9 mouse cellular contexts compared by ENCODE assay signal in genomic region chr19:42380321-42380980, GRCm38 (mm10). TPM values are rescaled to one million over a fixed set of nuclear protein-coding genes. Genes with fewer than 3 reads are reported as not detected.
A peak's percentile ranks its signal among the peaks of the same experiment; 100 is the strongest.
DNase-seq lines count a peak whose midpoint lies in the region; ATAC-seq and TF ChIP-seq lines count a peak whose summit lies in the region.
"Had no signal": no experiment of that assay in that cellular context is flagged by ENCODE, and none has a peak within 500 bp of the region (broad histone marks: within the 10 kb centered on the region; RNA-seq: fewer than 3 reads in every experiment).

No protein-coding gene starts in this region.

- H3K9ac ChIP-seq in forebrain, embryonic 12.5 days: peak overlapping the region; percentile 56

- TF ChIP-seq CTCF in olfactory bulb, adult 2 months (IDR thresholded peaks at IDR 0.05; ENCODE audit: insufficient read depth, low read depth, low read length): no peak

- TF ChIP-seq POLR2A in olfactory bulb, adult 2 months (IDR thresholded peaks at IDR 0.05; ENCODE audit: insufficient read depth, low read depth, low read length): no peak

- peak overlapping the region; percentile 51 for H3K27ac ChIP-seq in forebrain, embryonic 12.5 days
- peak overlapping the region; percentile 97 for H3K27ac ChIP-seq in olfactory bulb, adult 2 months (ENCODE audit: insufficient read depth, low read depth, low read length)

- peak overlapping the region; percentile 39 for H3K4me3 ChIP-seq in forebrain, embryonic 12.5 days (replicated peaks)
- H3K4me3 ChIP-seq in olfactory bulb, adult 2 months (ENCODE audit: insufficient read depth, low read depth, low read length): peak overlapping the region; percentile 14; the same call in 1 of the 2 replicates

- intact Hi-C loops in left cerebral cortex, postnatal 10 days (cut with DNase I): no loop called here

- H3K27me3 ChIP-seq in forebrain, embryonic 12.5 days: peaks cover 42% of the 10 kb centered on the region

- peak overlapping the region; percentile 68 for H3K4me2 ChIP-seq in forebrain, embryonic 12.5 days

- 2% methylated on average over 26 of the region's 26 CpGs for WGBS in forebrain, embryonic 12.5 days
- 2% methylated on average over 26 of the region's 26 CpGs for WGBS in olfactory bulb, adult 2 months

- H3K9me3 ChIP-seq in forebrain, embryonic 12.5 days: no peaks in the 10 kb centered on the region

- no peaks in the 10 kb centered on the region for H3K36me3 ChIP-seq in forebrain, embryonic 12.5 days (replicated peaks)

- peak; percentile 70 for ATAC-seq in forebrain, embryonic 12.5 days (ENCODE audit: low FRiP score)

- peaks cover 29% of the 10 kb centered on the region for H3K4me1 ChIP-seq in forebrain, embryonic 12.5 days
- peaks cover 39% of the 10 kb centered on the region for H3K4me1 ChIP-seq in olfactory bulb, adult 2 months (ENCODE audit: control insufficient read depth, insufficient read depth, low read length)

- peak; percentile 30 to 44 for DNase-seq in layer of hippocampus, postnatal 10 days (ENCODE audit: low spot score in 2 of 2)
- no peak for DNase-seq in layer of hippocampus, adult 11-12 months (ENCODE audit: low spot score)
- peak; percentile 46 to 70 for DNase-seq in left cerebral cortex, postnatal 10 days (ENCODE audit: extremely low spot score in 1 of 2, low spot score in 2 of 2)
- no peak for DNase-seq in layer of hippocampus, adult 9-11 months
- DNase-seq in spleen, adult 18-20 months: no peak
- DNase-seq in kidney, adult 18-20 months: no peak

RNA-seq across cellular contexts. Expression of gene Crtac1, which starts 51.1 kb away (rescaled TPM):
- 100 to 1,000 TPM in 1 of 2 experiments, 10 to 100 TPM in 1; 96.8 to 103 TPM for total RNA-seq in layer of hippocampus, postnatal 10 days (2021)
- 8.6 and 9.3 TPM in 2 replicates for polyA plus RNA-seq in forebrain, embryonic 12.5 days (2016; fragmentation: Nextera tagmentation; extraction: Ambion mirVana)
- total RNA-seq in left cerebral cortex, postnatal 10 days (2021): 10 to 100 TPM; 69.2 to 86.4 TPM
- polyA plus RNA-seq in olfactory bulb, adult 2 months (2012; ENCODE audit: insufficient read depth, insufficient read length, low replicate concordance, missing spikeins): not detected in 2 replicates
- polyA plus RNA-seq: spleen, adult 2 months had no signal

Comparison
In these comparisons a context has a peak if more than half of its experiments do, and no peak if none do; other contexts are left out.
1. DNase-seq: peak in layer of hippocampus, postnatal 10 days (2 of 2) and left cerebral cortex, postnatal 10 days (2 of 2); none in layer of hippocampus, adult 11-12 months (single experiment), layer of hippocampus, adult 9-11 months (single experiment), spleen, adult 18-20 months (0 of 2) and kidney, adult 18-20 months (single experiment).